Mouse (Mus musculus): ENCODE data around the gene AK157302. TPM values are rescaled to one million over a fixed set of nuclear protein-coding genes. Genes with fewer than 3 reads are reported as not detected.
"Not testable (repeated sequence)": the region's sequence is repeated elsewhere in the genome, so short reads cannot be mapped to it uniquely, and the experiment has no call there.

Gene AK157302
- total and polyA plus RNA-seq, 3 experiments = 0.82 to 27.3 (median 25.4) TPM

GRCm38 (mm10) chr13:21454133-21454532 is 40.9 kb upstream of the AK157302 start:
- peak overlapping the region; percentile 95; the same call in 1 of the 2 replicates for H3K27ac ChIP-seq
- H3K4me3 ChIP-seq = no peak overlapping the region; the same call in 1 of the 2 replicates
- H3K4me1 ChIP-seq (ENCODE audit: control insufficient read depth, insufficient read depth, low read length) = peaks cover 4% of the 10 kb centered on the region
- peaks cover 29% of the 10 kb centered on the region for H3K36me3 ChIP-seq (ENCODE audit: control insufficient read depth, insufficient read depth, low read length)
- no peak overlapping the region for H3K9ac ChIP-seq (ENCODE audit: low read depth, low read length)
- TF ChIP-seq CTCF (IDR thresholded peaks at IDR 0.05) (no peak), POLR2A (IDR thresholded peaks at IDR 0.05; ENCODE audit: insufficient read depth, low read depth, low read length) (no peak)
- no peaks in the 10 kb centered on the region for H3K27me3 ChIP-seq (ENCODE audit: control insufficient read depth, insufficient read depth, low read length)
- no peak for DNase-seq
- WGBS = 39% methylated on average over 3 of the region's 3 CpGs
- intact Hi-C loops (cut with DNase I) = loop anchor here (5.0 kb wide), 1 partner anchor 282 kb away; no protein-coding TSS in a partner anchor
- H3K79me2 ChIP-seq (replicated peaks; ENCODE audit: control insufficient read depth, insufficient read depth, low read length) = peaks cover 1% of the 10 kb centered on the region; the same call in 1 of the 2 replicates

- no peak for DNase-seq
- WGBS = 22% methylated on average over 4 of the region's 4 CpGs
Observed at GRCm38 (mm10) chr13:21456347-21456746, 38.7 kb upstream of the AK157302 start.

GRCm38 (mm10) chr13:21462516-21462915 is 32.5 kb upstream of the AK157302 start:
- H3K27ac ChIP-seq; H3K27me3 ChIP-seq (ENCODE audit: control insufficient read depth, insufficient read depth, low read length); H3K9ac ChIP-seq (ENCODE audit: low read depth, low read length); H3K79me2 ChIP-seq (replicated peaks; ENCODE audit: control insufficient read depth, insufficient read depth, low read length); intact Hi-C loops (cut with DNase I); H3K36me3 ChIP-seq (ENCODE audit: control insufficient read depth, insufficient read depth, low read length); H3K4me3 ChIP-seq; DNase-seq; H3K4me1 ChIP-seq (ENCODE audit: control insufficient read depth, insufficient read depth, low read length): not testable (repeated sequence)
- WGBS = 57% methylated on average over 9 of the region's 9 CpGs

More at GRCm38 (mm10) chr13:21456347-21456746, 38.7 kb upstream of the AK157302 start:
- H3K9ac ChIP-seq (ENCODE audit: low read depth, low read length) = no peak overlapping the region
- no peaks in the 10 kb centered on the region for H3K79me2 ChIP-seq (replicated peaks; ENCODE audit: control insufficient read depth, insufficient read depth, low read length)
- no peak for TF ChIP-seq EP300 (IDR thresholded peaks at IDR 0.05; ENCODE audit: insufficient read depth, low read depth, low read length)
- no peak for TF ChIP-seq CTCF (IDR thresholded peaks at IDR 0.05)
- TF ChIP-seq POLR2A (IDR thresholded peaks at IDR 0.05; ENCODE audit: insufficient read depth, low read depth, low read length) = no peak
- H3K4me1 ChIP-seq (ENCODE audit: control insufficient read depth, insufficient read depth, low read length) = peaks cover 1% of the 10 kb centered on the region; the same call in 1 of the 2 replicates
- H3K27ac ChIP-seq = no peak overlapping the region
- peaks cover 11% of the 10 kb centered on the region for H3K36me3 ChIP-seq (ENCODE audit: control insufficient read depth, insufficient read depth, low read length)
- intact Hi-C loops (cut with DNase I) = no loop called here
- no peak overlapping the region for H3K4me3 ChIP-seq
- no peaks in the 10 kb centered on the region for H3K27me3 ChIP-seq (ENCODE audit: control insufficient read depth, insufficient read depth, low read length)

- H3K27ac ChIP-seq = no peak overlapping the region
- H3K36me3 ChIP-seq (ENCODE audit: control insufficient read depth, insufficient read depth, low read length) = no peaks in the 10 kb centered on the region
- TF ChIP-seq EP300 (IDR thresholded peaks at IDR 0.05; ENCODE audit: insufficient read depth, low read depth, low read length) (no peak), CTCF (IDR thresholded peaks at IDR 0.05) (no peak), POLR2A (IDR thresholded peaks at IDR 0.05; ENCODE audit: insufficient read depth, low read depth, low read length) (no peak)
- no peaks in the 10 kb centered on the region for H3K79me2 ChIP-seq (replicated peaks; ENCODE audit: control insufficient read depth, insufficient read depth, low read length)
- no peaks in the 10 kb centered on the region; the same call in 1 of the 2 replicates for H3K4me1 ChIP-seq (ENCODE audit: control insufficient read depth, insufficient read depth, low read length)
- no peaks in the 10 kb centered on the region for H3K27me3 ChIP-seq (ENCODE audit: control insufficient read depth, insufficient read depth, low read length)
- H3K4me3 ChIP-seq = no peak overlapping the region
- 87% methylated on average over 10 of the region's 10 CpGs for whole genome bisulfite sequencing
- no peak overlapping the region for H3K9ac ChIP-seq (ENCODE audit: low read depth, low read length)
- intact Hi-C loops (cut with DNase I) = loop anchor here (5.0 kb wide), 2 partner anchors 65 to 105 kb away; partner anchors contain the start of genes Zkscan3 and Zscan12
- DNase-seq = no peak
Observed at GRCm38 (mm10) chr13:21467336-21467735, 27.7 kb upstream of the AK157302 start.

- Histone ChIP-seq H3K4me1 (ENCODE audit: control insufficient read depth, insufficient read depth, low read length) (no peaks in the 10 kb centered on the region; the same call in 1 of the 2 replicates), H3K4me3 (peak within 1 kb of the TSS; percentile 64), H3K27me3 (ENCODE audit: control insufficient read depth, insufficient read depth, low read length) (no peaks in the 10 kb centered on the region), H3K27ac (peak within 1 kb of the TSS; percentile 70), H3K79me2 (replicated peaks; ENCODE audit: control insufficient read depth, insufficient read depth, low read length) (no peaks in the 10 kb centered on the region), H3K36me3 (ENCODE audit: control insufficient read depth, insufficient read depth, low read length) (no peaks in the 10 kb centered on the region), H3K9ac (ENCODE audit: low read depth, low read length) (peak within 1 kb of the TSS; percentile 57)
- intact Hi-C loops (cut with DNase I) = loop anchor here (5.0 kb wide), 2 partner anchors 66 to 106 kb away; partner anchors contain the start of genes Zkscan3 and Zscan12
- under 1% methylated on average over 54 of the region's 54 CpGs for WGBS
- TF ChIP-seq CTCF (IDR thresholded peaks at IDR 0.05) (peak; percentile 17; the same call in 1 of the 2 replicates), EP300 (IDR thresholded peaks at IDR 0.05; ENCODE audit: insufficient read depth, low read depth, low read length) (no peak), POLR2A (IDR thresholded peaks at IDR 0.05; ENCODE audit: insufficient read depth, low read depth, low read length) (peak; percentile 89)
- peak; percentile 87 to 90 for DNase-seq
Observed at GRCm38 (mm10) chr13:21468061-21469019, 26.7 kb upstream of the AK157302 start, which contains the start of gene Nkapl. TSS of gene Nkapl (minus strand) at chr13:21468509.
